Mouse (Mus musculus): ENCODE measurements around the gene Gm10228.
"Not testable (repeated sequence)": the region's sequence is repeated elsewhere in the genome, so short reads cannot be mapped to it uniquely, and the experiment has no call there.

The Gm10228 gene

GRCm38 (mm10) chr16:89041372-89041771, at the start of gene Gm10228:
Gene Gm10228, minus strand, starts transcription at chr16:89041472.
- DNase-seq (ENCODE audit: low spot score), result not testable (repeated sequence)

- not testable (repeated sequence) for DNase-seq (ENCODE audit: low spot score)
Measured at GRCm38 (mm10) chr16:89071041-89071440, 29.8 kb upstream of the Gm10228 start.

DNA sequence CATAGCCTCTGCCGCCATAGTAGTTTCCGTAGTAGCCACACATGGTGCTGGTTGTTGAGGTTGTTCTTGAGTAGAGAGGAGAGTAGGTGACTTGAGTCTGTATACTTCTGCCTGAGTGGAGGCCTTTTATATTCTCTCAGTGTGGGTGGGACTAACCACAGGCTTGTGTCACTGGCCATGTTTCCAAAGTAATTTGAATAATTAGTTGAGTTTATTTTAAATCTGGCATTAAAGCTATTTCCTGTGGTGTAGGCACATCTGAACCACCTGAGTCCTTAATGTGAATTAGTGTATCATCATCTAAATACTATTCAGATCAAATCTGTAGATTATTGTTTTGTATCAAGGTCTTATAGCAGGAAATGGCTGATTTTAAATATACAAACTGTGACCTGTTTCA, 22.6 kb upstream of the Gm10228 start, which contains the start of gene 1110025L11Rik:
Gene 1110025L11Rik (minus strand): TSS at position 101 of the 400 bp plus-strand sequence.
- DNase-seq (ENCODE audit: low spot score), result not testable (repeated sequence)

DNA sequence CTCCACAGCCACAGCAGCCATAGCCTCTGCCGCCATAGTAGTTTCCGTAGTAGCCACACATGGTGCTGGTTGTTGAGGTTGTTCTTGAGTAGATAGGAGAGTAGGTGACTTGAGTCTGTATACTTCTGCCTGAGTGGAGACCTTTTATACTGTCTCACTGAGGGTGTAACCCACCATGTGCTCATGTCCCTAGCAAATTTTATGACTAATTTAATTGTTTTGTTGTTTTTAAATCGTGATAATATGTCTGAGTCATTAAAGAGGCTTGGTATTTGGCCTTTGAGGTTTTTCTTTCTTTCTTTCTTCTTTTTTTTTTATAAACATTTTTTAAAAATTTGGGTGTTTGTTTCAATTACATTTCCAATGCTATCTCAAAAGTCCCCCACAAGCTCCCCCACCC, 6.5 kb upstream of the Gm10228 start, which contains the start of gene Krtap6-5:
Gene Krtap6-5 (minus strand): TSS at position 101 of the 400 bp plus-strand sequence.
- no peak for DNase-seq (ENCODE audit: low spot score)

GRCm38 (mm10) chr16:89031399-89031798, 9.9 kb downstream of the Gm10228 start, which contains the start of gene Krtap6-1:
Gene Krtap6-1, plus strand, starts transcription at chr16:89031699.
- DNase-seq (ENCODE audit: low spot score), result not testable (repeated sequence)

DNA sequence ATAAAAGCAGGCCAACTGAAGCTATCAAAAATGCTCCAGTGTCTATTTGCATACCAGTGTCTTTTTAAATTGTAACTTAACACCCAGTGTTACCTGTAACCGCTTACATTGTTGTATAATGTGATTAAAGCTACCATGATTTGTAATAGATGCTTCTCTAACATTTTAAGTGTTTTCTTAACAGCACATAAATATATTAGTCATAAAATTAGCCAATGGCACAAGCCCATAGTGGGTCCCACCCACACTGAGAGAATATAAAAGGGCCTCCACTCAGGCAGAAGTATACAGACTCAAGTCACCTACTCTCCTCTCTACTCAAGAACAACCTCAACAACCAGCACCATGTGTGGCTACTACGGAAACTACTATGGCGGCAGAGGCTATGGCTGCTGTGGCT, 26.3 kb downstream of the Gm10228 start, which contains the start of gene Gm10229:
Gene Gm10229 (plus strand): TSS at position 301 of the 400 bp plus-strand sequence.
- not testable (repeated sequence) for DNase-seq (ENCODE audit: low spot score)

DNA sequence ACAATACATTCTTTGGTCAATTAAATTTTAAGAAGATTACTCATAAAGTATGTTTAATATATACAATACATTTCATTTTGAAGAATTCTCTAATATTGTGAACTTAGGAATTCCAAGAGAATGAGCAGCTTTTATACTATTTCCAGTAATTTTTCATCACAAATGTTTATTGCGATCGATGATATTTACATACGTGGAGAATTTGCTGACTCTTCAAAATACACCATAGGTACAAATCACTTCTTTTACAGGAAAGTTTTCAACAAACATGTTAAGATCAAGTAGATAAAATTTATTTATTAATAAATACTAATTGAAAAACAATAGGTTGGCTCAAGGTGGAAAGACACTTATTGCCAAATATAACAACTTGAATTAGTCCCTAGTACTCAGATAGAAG, 27.3 kb downstream of the Gm10228 start:
- DNase-seq (ENCODE audit: low spot score), result no peak

GRCm38 (mm10) chr16:89010659-89011058, 30.6 kb downstream of the Gm10228 start, which contains the start of gene Krtap22-2:
Gene Krtap22-2, minus strand, starts transcription at chr16:89010759.
- no peak for DNase-seq (ENCODE audit: low spot score)

All from left cerebral cortex, adult 11 months (tissue).